Mouse (Mus musculus) CH12.LX (cell line): ENCODE data around the gene Pja2. TPM values are rescaled to one million over a fixed set of nuclear protein-coding genes. Genes with fewer than 3 reads are reported as not detected.
"Not testable (repeated sequence)": the region's sequence is repeated elsewhere in the genome, so short reads cannot be mapped to it uniquely, and the experiment has no call there.

Experiments
- DNase-seq: peaks from one replicate; pipeline ENCODE4 v3.0.0-alpha.2; 2013; ENCODE audit errors: extremely low read depth
- H3K27ac ChIP-seq: 2 replicates; pipeline ENCODE4 v1.5.1; 2012; ENCODE audit warnings: low read depth, mild to moderate bottlenecking, control low read depth, moderate library complexity; ENCODE audit not compliant: insufficient read depth
- H3K27me3 ChIP-seq: replicated peaks from 2 replicates; pipeline ENCODE3; 2012; ENCODE audit warnings: inconsistent platforms
- H3K36me3 ChIP-seq, 2 experiments: replicated peaks in 1 of 2; 2 replicates each; pipeline versions ENCODE3 to v1.6.1; 2012; ENCODE audit warnings: inconsistent platforms in 1 of 2, low read length in 1 of 2, mild to moderate bottlenecking in 1 of 2, mixed read lengths in 1 of 2, moderate library complexity in 1 of 2; ENCODE audit not compliant: control insufficient read depth in 1 of 2, insufficient read depth in 1 of 2
- H3K4me1 ChIP-seq, 2 experiments: 2 replicates each; pipeline ENCODE4 v1.6.1; 2012; ENCODE audit warnings: inconsistent platforms in 1 of 2, moderate library complexity in 1 of 2; ENCODE audit not compliant: insufficient read depth in 2 of 2, control insufficient read depth in 1 of 2
- H3K4me2 ChIP-seq: 2 replicates; pipeline ENCODE4 v1.6.1; 2012; ENCODE audit warnings: low read depth, mild to moderate bottlenecking, control low read depth; ENCODE audit not compliant: poor library complexity, insufficient read depth, severe bottlenecking
- H3K4me3 ChIP-seq, 3 experiments: fragments of 150-350 bp in 1 of 3; sonication (generic) in 1 of 3; replicated peaks in 1 of 3; 2 replicates each; pipeline versions ENCODE3 to v1.5.1; 2011 to 2012; ENCODE audit warnings: low read depth in 2 of 3, low read length in 2 of 3, mild to moderate bottlenecking in 2 of 3, moderate library complexity in 2 of 3, control low read depth in 1 of 3, improper control_type of control experiment in 1 of 3, inconsistent platforms in 1 of 3, mixed read lengths in 1 of 3; ENCODE audit not compliant: poor library complexity in 1 of 3
- H3K79me2 ChIP-seq: replicated peaks from 2 replicates; pipeline ENCODE4 v1.6.1; 2012; ENCODE audit warnings: mild to moderate bottlenecking, moderate library complexity; ENCODE audit not compliant: control insufficient read depth, poor library complexity, insufficient read depth, severe bottlenecking; ENCODE audit errors: extremely low read depth
- H3K9ac ChIP-seq: 2 replicates; pipeline ENCODE4 v1.6.1; 2012; ENCODE audit warnings: low read depth, mild to moderate bottlenecking, control low read depth, moderate library complexity; ENCODE audit not compliant: insufficient read depth
- H3K9me3 ChIP-seq: replicated peaks from 2 replicates; pipeline ENCODE3; 2012; ENCODE audit warnings: low read length, inconsistent platforms, mixed read lengths
- CHD1 ChIP-seq: IDR thresholded peaks from 2 replicates; pipeline ENCODE4 v1.6.1; 2012; ENCODE audit warnings: low read depth, low read length, improper control_type of control experiment, inconsistent platforms
- CHD2 ChIP-seq: IDR thresholded peaks from 2 replicates; pipeline ENCODE4 v1.6.1; 2011; ENCODE audit warnings: low read length, improper control_type of control experiment
- CTCF ChIP-seq, 2 experiments: IDR thresholded peaks in 1 of 2; conservative IDR thresholded peaks in 1 of 2; 2 replicates each; pipeline ENCODE4 v1.5.1; 2011 to 2012; ENCODE audit warnings: low read depth in 2 of 2, low read length in 2 of 2, improper control_type of control experiment in 1 of 2, inconsistent platforms in 1 of 2, mild to moderate bottlenecking in 1 of 2, moderate library complexity in 1 of 2
- KAT2A ChIP-seq: IDR thresholded peaks from 2 replicates; pipeline ENCODE4 v1.6.1; 2012; ENCODE audit warnings: low read length, improper control_type of control experiment, inconsistent platforms; ENCODE audit not compliant: insufficient replicate concordance
- MAFK ChIP-seq: IDR thresholded peaks from 2 replicates; pipeline ENCODE4 v1.6.1; 2011; ENCODE audit warnings: low read length, improper control_type of control experiment; ENCODE audit not compliant: insufficient replicate concordance
- MAZ ChIP-seq: IDR thresholded peaks from 2 replicates; pipeline ENCODE4 v1.6.1; 2012; ENCODE audit warnings: low read depth, mild to moderate bottlenecking, inconsistent platforms, low read length, improper control_type of control experiment, moderate library complexity
- MEF2A ChIP-seq: IDR thresholded peaks from 2 replicates; pipeline ENCODE4 v1.6.1; 2014; ENCODE audit warnings: low read depth, mild to moderate bottlenecking, inconsistent platforms, low read length, improper control_type of control experiment, borderline replicate concordance
- MYC ChIP-seq: IDR thresholded peaks from 2 replicates; pipeline ENCODE4 v1.6.1; 2011; ENCODE audit warnings: low read depth, mild to moderate bottlenecking, improper control_type of control experiment, low read length
- POLR2AphosphoS2 ChIP-seq: IDR thresholded peaks from 2 replicates; pipeline ENCODE4 v1.6.1; 2011; ENCODE audit warnings: low read depth, low read length, improper control_type of control experiment
- RAD21 ChIP-seq: IDR thresholded peaks from 2 replicates; pipeline ENCODE4 v1.6.1; 2011; ENCODE audit warnings: low read depth, mild to moderate bottlenecking, low read length, improper control_type of control experiment, moderate library complexity
- SMC3 ChIP-seq: IDR thresholded peaks from 2 replicates; pipeline ENCODE4 v1.6.1; 2011; ENCODE audit warnings: low read depth, low read length, improper control_type of control experiment
- TBP ChIP-seq: conservative IDR thresholded peaks from 2 replicates; pipeline ENCODE4 v1.6.1; 2011; ENCODE audit warnings: low read depth, low read length, improper control_type of control experiment
- USF2 ChIP-seq: conservative IDR thresholded peaks from 2 replicates; pipeline ENCODE4 v1.6.1; 2011; ENCODE audit warnings: low read depth, low read length, improper control_type of control experiment
- ZC3H11A ChIP-seq: IDR thresholded peaks from 2 replicates; pipeline ENCODE4 v1.6.1; 2012; ENCODE audit warnings: low read depth, mild to moderate bottlenecking, inconsistent platforms, low read length, improper control_type of control experiment
- ZKSCAN1 ChIP-seq: IDR thresholded peaks from 2 replicates; pipeline ENCODE4 v1.6.1; 2012; ENCODE audit warnings: low read depth, inconsistent platforms, low read length, improper control_type of control experiment, borderline replicate concordance
- ZMIZ1 ChIP-seq: IDR thresholded peaks from 2 replicates; pipeline ENCODE4 v1.6.1; 2012; ENCODE audit warnings: low read depth, mild to moderate bottlenecking, inconsistent platforms, low read length, improper control_type of control experiment
- ZNF384 ChIP-seq: IDR thresholded peaks from 2 replicates; pipeline ENCODE4 v1.6.1; 2012; ENCODE audit warnings: low read depth, low read length, improper control_type of control experiment, inconsistent platforms
- dilution Hi-C: fragments of 300-500 bp; cut with MboI; formaldehyde crosslinking; loops from 2 replicates; pipeline ENCODE4 v1.14.3; 2020; ENCODE audit warnings: low sequenced_read_pairs; ENCODE audit not compliant: extremely low pct_unique_long_range_greater_than_20kb, extremely low pct_ligation_motif_present
- in situ Hi-C: fragments of 300-500 bp; cut with MboI; formaldehyde crosslinking; loops from 3 replicates; pipeline ENCODE4 v1.14.3; 2019; ENCODE audit warnings: low sequenced_read_pairs, low pct_ligation_motif_present, low pct_unique_long_range_greater_than_20kb, mixed read lengths
- polyA plus RNA-seq: library from polyadenylated mRNA; unstranded; fragments of >175 nt; gene quantifications from 2 replicates; pipeline ENCODE4 v1.2.1, GENCODE M21; 2012; ENCODE audit warnings: low read depth; ENCODE audit not compliant: insufficient read length
- total RNA-seq, 2 experiments: library from RNA; depleted of rRNA; stranded (reverse); fragments of 300-350 nt in 1 of 2; fragments of >200 nt in 1 of 2; gene quantifications; 2 replicates each; pipeline ENCODE4 v1.2.3; 2012 to 2014

The Pja2 gene
- total and polyA plus RNA-seq, 3 experiments = 10.9 to 16.2 (median 13.9) TPM

- H3K9me3 ChIP-seq = no peaks in the 10 kb centered on the region
- TF ChIP-seq ZNF384 (no peak), USF2 (no peak), POLR2AphosphoS2 (no peak), CTCF (conservative IDR thresholded peaks at IDR 0.05 in 1 of 2, IDR thresholded peaks at IDR 0.05 in 1 of 2; ENCODE audit: low read depth in 2 of 2, low read length in 2 of 2) (no peak), ZKSCAN1 (no peak), MEF2A (no peak), CHD2 (no peak), KAT2A (no peak), ZMIZ1 (no peak), ZC3H11A (no peak), SMC3 (no peak), TBP (no peak), CHD1 (no peak), MAFK (no peak)
- TF ChIP-seq, all 38 proteins: peak for 0
- Histone ChIP-seq H3K4me1 (no peaks in the 10 kb centered on the region), H3K27me3 (no peaks in the 10 kb centered on the region), H3K27ac (no peak overlapping the region), H3K4me2 (no peak overlapping the region), H3K9ac (no peak overlapping the region), H3K79me2 (no peaks in the 10 kb centered on the region), H3K36me3 (no peaks in the 10 kb centered on the region), H3K4me3 (no peak overlapping the region)
- dilution Hi-C loops = no loop called here
- DNase-seq = no peak
- in situ Hi-C loops = no loop called here
These were observed 90.0 kb downstream of the Pja2 start for GRCm38 (mm10) chr17:64241544-64242292.

GRCm38 (mm10) chr17:64232134-64232533, 99.6 kb downstream of the Pja2 start:
- TF ChIP-seq SMC3 (peak; percentile 15; the same call in 1 of the 2 replicates), MAZ (no peak), RAD21 (peak; percentile 41), MYC (no peak), CHD1 (no peak), MEF2A (no peak), CTCF (conservative IDR thresholded peaks at IDR 0.05 in 1 of 2, IDR thresholded peaks at IDR 0.05 in 1 of 2; ENCODE audit: low read depth in 2 of 2, low read length in 2 of 2) (peak in 1 of 2 experiments; percentile 53; a peak in 2 of 4 replicates), MAFK (no peak), POLR2AphosphoS2 (no peak)
- Histone ChIP-seq H3K9ac (no peak overlapping the region), H3K27ac (no peak overlapping the region), H3K27me3 (no peaks in the 10 kb centered on the region), H3K4me3 (no peak overlapping the region), H3K4me1 (peaks cover 4 to 16% of the 10 kb centered on the region in 2 experiments; a peak in 2 of 4 replicates), H3K4me2 (no peak overlapping the region), H3K9me3 (no peaks in the 10 kb centered on the region), H3K36me3 (no peaks in the 10 kb centered on the region), H3K79me2 (no peaks in the 10 kb centered on the region)
- no peak for DNase-seq
- dilution Hi-C loops (no loop called here), in situ Hi-C loops (no loop called here)

GRCm38 (mm10) chr17:64231637-64232036, 100.1 kb downstream of the Pja2 start:
- H3K27me3 ChIP-seq, H3K4me2 ChIP-seq, H3K79me2 ChIP-seq, dilution Hi-C loops, H3K9me3 ChIP-seq, in situ Hi-C loops, H3K36me3 ChIP-seq, H3K9ac ChIP-seq, DNase-seq, H3K4me3 ChIP-seq, H3K27ac ChIP-seq: not testable (repeated sequence)
- H3K4me1 ChIP-seq = peaks cover 4 to 16% of the 10 kb centered on the region in 2 experiments; a peak in 2 of 4 replicates
